Mouse (Mus musculus) limb, embryonic 15.5 days (tissue): ENCODE results near the gene 4933406M09Rik. TPM values are rescaled to one million over a fixed set of nuclear protein-coding genes. Genes with fewer than 3 reads are reported as not detected.

ENCODE experiments used
- polyA plus RNA-seq: library from polyadenylated mRNA; unstranded; fragments of >200 nt; fragmentation: Nextera tagmentation; extraction: Ambion mirVana; gene quantifications from 2 replicates; pipeline ENCODE4 v1.2.1, GENCODE M21; 2015

Gene 4933406M09Rik
- polyA plus RNA-seq, 1 experiment from 2014 or later, result not detected

Other genes starting within 250 kb of the 4933406M09Rik start
- gene Chil1, start 203.8 kb upstream of the 4933406M09Rik start, polyA plus RNA-seq, result 9.8 and 13.6 TPM in 2 replicates
- gene Mybph, start 192.5 kb upstream of the 4933406M09Rik start, polyA plus RNA-seq, result 55.8 and 102 TPM in 2 replicates
- 1.8 and 2.0 TPM in 2 replicates for gene Adora1, start 150.5 kb upstream of the 4933406M09Rik start, polyA plus RNA-seq
- 117 and 227 TPM in 2 replicates for gene Myog, start 96.0 kb upstream of the 4933406M09Rik start, polyA plus RNA-seq
- gene Ppfia4, start 53.0 kb upstream of the 4933406M09Rik start, polyA plus RNA-seq, result 7.5 and 11.1 TPM in 2 replicates
- gene Tmem183a, start 24.0 kb upstream of the 4933406M09Rik start, polyA plus RNA-seq, result 80.2 and 80.3 TPM in 2 replicates
- gene Cyb5r1, start 19.6 kb downstream of the 4933406M09Rik start, polyA plus RNA-seq, result 38.8 and 44.2 TPM in 2 replicates
- gene Adipor1, start 29.4 kb downstream of the 4933406M09Rik start, polyA plus RNA-seq, result 102 and 109 TPM in 2 replicates
- 22.1 and 25.9 TPM in 2 replicates for gene Klhl12, start 69.6 kb downstream of the 4933406M09Rik start, polyA plus RNA-seq
- 43.6 and 47.8 TPM in 2 replicates for gene Rabif, start 108.7 kb downstream of the 4933406M09Rik start, polyA plus RNA-seq
- gene Mgat4e, start 163.7 kb downstream of the 4933406M09Rik start, polyA plus RNA-seq, result 0.10 TPM in 1 of 2 replicates, not detected in the other
- gene Kdm5b, start 174.2 kb downstream of the 4933406M09Rik start, polyA plus RNA-seq, result 63.9 and 80.8 TPM in 2 replicates